Mouse (Mus musculus): Measurements from ENCODE around the gene Nav2. TPM values are rescaled to one million over a fixed set of nuclear protein-coding genes. Genes with fewer than 3 reads are reported as not detected.

Gene Nav2
- polyA plus RNA-seq, 1 experiment from 2014 or later = 6.0 TPM

DNA sequence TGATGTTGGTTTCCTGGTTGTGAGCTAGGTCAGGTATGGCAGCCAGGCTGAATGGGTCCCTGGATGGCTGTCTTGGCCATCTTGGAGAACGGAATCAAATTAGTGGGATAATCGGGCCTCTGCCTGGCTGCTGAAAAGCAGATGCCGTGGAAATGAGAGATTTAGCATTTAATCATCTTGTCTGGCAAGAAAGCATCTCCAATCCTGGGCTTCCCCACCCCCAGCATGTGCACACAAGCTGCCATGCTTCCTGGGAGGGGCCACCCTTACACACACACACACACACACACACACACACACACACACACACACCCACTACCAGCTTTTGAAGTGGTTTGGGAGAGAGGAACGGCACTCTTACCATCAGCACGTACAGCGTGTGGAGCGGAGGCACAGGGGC lies 506.6 kb downstream of the Nav2 start:
- no peaks in the 10 kb centered on the region for H3K4me1 ChIP-seq (replicated peaks; ENCODE audit: control insufficient read depth, insufficient read depth)
- no peaks in the 10 kb centered on the region for H3K36me3 ChIP-seq (ENCODE audit: control insufficient read depth, insufficient read depth, low read length)
- no peak overlapping the region for H3K27ac ChIP-seq (replicated peaks)
- ATAC-seq (ENCODE audit: low FRiP score, low TSS enrichment) (no peak), DNase-seq (ENCODE audit: low spot score) (no peak)
- no peaks in the 10 kb centered on the region for H3K9me3 ChIP-seq (ENCODE audit: control insufficient read depth, low read length)
- H3K9ac ChIP-seq (ENCODE audit: low read length) = no peak overlapping the region
- H3K27me3 ChIP-seq (ENCODE audit: control insufficient read depth, insufficient read depth, low read length) = no peaks in the 10 kb centered on the region
- TF ChIP-seq CTCF (IDR thresholded peaks at IDR 0.05; ENCODE audit: low read depth) (no peak), EP300 (optimal IDR thresholded peaks at IDR 0.05) (no peak)
- no peak overlapping the region for H3K4me2 ChIP-seq (replicated peaks; ENCODE audit: low read depth)
- H3K4me3 ChIP-seq (ENCODE audit: low read depth, low read length) = no peak overlapping the region
- 87% methylated on average over 7 of the region's 7 CpGs for WGBS

GRCm38 (mm10) chr7:49415716-49416115 lies 507.2 kb downstream of the Nav2 start:
- no peak overlapping the region for H3K4me3 ChIP-seq (ENCODE audit: low read depth, low read length)
- DNase-seq (ENCODE audit: low spot score) (no peak), ATAC-seq (ENCODE audit: low FRiP score, low TSS enrichment) (no peak)
- H3K27me3 ChIP-seq (ENCODE audit: control insufficient read depth, insufficient read depth, low read length) = no peaks in the 10 kb centered on the region
- H3K4me2 ChIP-seq (replicated peaks; ENCODE audit: low read depth) = no peak overlapping the region
- 94% methylated on average over 12 of the region's 12 CpGs for WGBS
- H3K4me1 ChIP-seq (replicated peaks; ENCODE audit: control insufficient read depth, insufficient read depth) = no peaks in the 10 kb centered on the region
- no peaks in the 10 kb centered on the region for H3K9me3 ChIP-seq (ENCODE audit: control insufficient read depth, low read length)
- no peak for TF ChIP-seq EP300 (optimal IDR thresholded peaks at IDR 0.05)
- TF ChIP-seq CTCF (IDR thresholded peaks at IDR 0.05; ENCODE audit: low read depth) = no peak
- H3K36me3 ChIP-seq (ENCODE audit: control insufficient read depth, insufficient read depth, low read length) = no peaks in the 10 kb centered on the region
- no peak overlapping the region for H3K27ac ChIP-seq (replicated peaks)
- H3K9ac ChIP-seq (ENCODE audit: low read length) = no peak overlapping the region

DNA sequence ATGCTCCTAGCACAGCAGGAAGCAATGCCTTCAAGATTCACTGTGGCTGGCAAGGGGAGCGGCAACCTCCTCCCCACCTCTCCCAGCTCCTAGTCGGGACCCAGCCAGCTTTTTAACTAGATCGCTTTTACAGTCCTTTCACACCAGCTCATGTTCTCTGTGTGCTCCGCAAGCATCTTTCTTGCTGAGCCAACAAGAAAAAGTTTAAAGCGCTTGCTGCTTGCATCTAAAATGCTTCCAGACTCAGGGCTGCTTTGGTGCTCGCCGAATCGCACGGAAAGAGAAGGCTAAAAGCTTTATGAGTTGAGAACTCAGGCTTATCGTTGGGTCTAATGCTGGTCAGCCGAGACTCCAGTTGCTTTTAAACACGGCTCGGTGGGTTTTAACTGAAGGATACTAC lies 510.3 kb downstream of the Nav2 start:
- TF ChIP-seq EP300 (optimal IDR thresholded peaks at IDR 0.05) = no peak
- TF ChIP-seq CTCF (IDR thresholded peaks at IDR 0.05; ENCODE audit: low read depth) = no peak
- H3K4me1 ChIP-seq (replicated peaks; ENCODE audit: control insufficient read depth, insufficient read depth) = no peaks in the 10 kb centered on the region
- H3K27ac ChIP-seq (replicated peaks) = no peak overlapping the region
- ATAC-seq (ENCODE audit: low FRiP score, low TSS enrichment) (no peak), DNase-seq (ENCODE audit: low spot score) (no peak)
- H3K27me3 ChIP-seq (ENCODE audit: control insufficient read depth, insufficient read depth, low read length) = no peaks in the 10 kb centered on the region
- H3K4me2 ChIP-seq (replicated peaks; ENCODE audit: low read depth) = no peak overlapping the region
- WGBS = 74% methylated on average over 13 of the region's 13 CpGs
- H3K4me3 ChIP-seq (ENCODE audit: low read depth, low read length) = no peak overlapping the region
- no peaks in the 10 kb centered on the region for H3K36me3 ChIP-seq (ENCODE audit: control insufficient read depth, insufficient read depth, low read length)
- no peak overlapping the region for H3K9ac ChIP-seq (ENCODE audit: low read length)
- no peaks in the 10 kb centered on the region for H3K9me3 ChIP-seq (ENCODE audit: control insufficient read depth, low read length)

GRCm38 (mm10) chr7:49420139-49420802 lies 511.8 kb downstream of the Nav2 start:
- Histone ChIP-seq H3K27me3 (ENCODE audit: control insufficient read depth, insufficient read depth, low read length) (no peaks in the 10 kb centered on the region), H3K4me1 (replicated peaks; ENCODE audit: control insufficient read depth, insufficient read depth) (no peaks in the 10 kb centered on the region), H3K27ac (replicated peaks) (no peak overlapping the region), H3K4me3 (ENCODE audit: low read depth, low read length) (no peak overlapping the region), H3K4me2 (replicated peaks; ENCODE audit: low read depth) (no peak overlapping the region), H3K9me3 (ENCODE audit: control insufficient read depth, low read length) (no peaks in the 10 kb centered on the region), H3K9ac (ENCODE audit: low read length) (no peak overlapping the region), H3K36me3 (ENCODE audit: control insufficient read depth, insufficient read depth, low read length) (no peaks in the 10 kb centered on the region)
- 80% methylated on average over 17 of the region's 17 CpGs for WGBS
- ATAC-seq (ENCODE audit: low FRiP score, low TSS enrichment) (no peak), DNase-seq (ENCODE audit: low spot score) (no peak)
- no peak for TF ChIP-seq EP300 (optimal IDR thresholded peaks at IDR 0.05)
- no peak for TF ChIP-seq CTCF (IDR thresholded peaks at IDR 0.05; ENCODE audit: low read depth)

DNA sequence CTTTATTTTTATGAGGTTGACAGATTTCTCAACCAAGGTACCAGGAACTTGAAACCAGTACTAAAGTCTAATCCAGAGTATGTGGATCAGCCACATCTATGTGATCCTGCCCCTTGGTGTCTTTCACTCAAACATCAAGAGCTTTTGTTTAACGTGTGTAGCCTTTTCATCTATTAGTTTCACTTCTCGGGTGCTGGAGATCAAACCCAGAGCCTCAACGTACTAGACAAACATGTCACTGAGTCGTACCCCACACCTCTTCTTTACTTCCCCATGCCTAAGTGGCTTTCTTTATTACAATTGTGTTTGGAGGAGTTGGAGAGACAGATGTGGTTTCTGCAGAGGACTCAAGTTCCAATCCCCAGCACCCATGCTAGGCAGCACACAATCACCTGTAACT lies 512.7 kb downstream of the Nav2 start:
- ATAC-seq (ENCODE audit: low FRiP score, low TSS enrichment) (no peak), DNase-seq (ENCODE audit: low spot score) (no peak)
- Histone ChIP-seq H3K36me3 (ENCODE audit: control insufficient read depth, insufficient read depth, low read length) (no peaks in the 10 kb centered on the region), H3K4me1 (replicated peaks; ENCODE audit: control insufficient read depth, insufficient read depth) (no peaks in the 10 kb centered on the region), H3K9me3 (ENCODE audit: control insufficient read depth, low read length) (no peaks in the 10 kb centered on the region), H3K4me2 (replicated peaks; ENCODE audit: low read depth) (no peak overlapping the region), H3K4me3 (ENCODE audit: low read depth, low read length) (no peak overlapping the region), H3K27me3 (ENCODE audit: control insufficient read depth, insufficient read depth, low read length) (no peaks in the 10 kb centered on the region), H3K27ac (replicated peaks) (no peak overlapping the region), H3K9ac (ENCODE audit: low read length) (no peak overlapping the region)
- 66% methylated on average over 4 of the region's 4 CpGs for WGBS
- TF ChIP-seq EP300 (optimal IDR thresholded peaks at IDR 0.05) (no peak), CTCF (IDR thresholded peaks at IDR 0.05; ENCODE audit: low read depth) (no peak)

- WGBS = 74% methylated on average over 6 of the region's 6 CpGs
- H3K27ac ChIP-seq (replicated peaks) = no peak overlapping the region
- H3K4me2 ChIP-seq (replicated peaks; ENCODE audit: low read depth) = no peak overlapping the region
- no peak overlapping the region for H3K4me3 ChIP-seq (ENCODE audit: low read depth, low read length)
- H3K9ac ChIP-seq (ENCODE audit: low read length) = no peak overlapping the region
- H3K9me3 ChIP-seq (ENCODE audit: control insufficient read depth, low read length) = no peaks in the 10 kb centered on the region
- no peaks in the 10 kb centered on the region for H3K36me3 ChIP-seq (ENCODE audit: control insufficient read depth, insufficient read depth, low read length)
- ATAC-seq (ENCODE audit: low FRiP score, low TSS enrichment) (no peak), DNase-seq (ENCODE audit: low spot score) (no peak)
- TF ChIP-seq EP300 (optimal IDR thresholded peaks at IDR 0.05) (no peak), CTCF (IDR thresholded peaks at IDR 0.05; ENCODE audit: low read depth) (no peak)
- no peaks in the 10 kb centered on the region for H3K4me1 ChIP-seq (replicated peaks; ENCODE audit: control insufficient read depth, insufficient read depth)
- no peaks in the 10 kb centered on the region for H3K27me3 ChIP-seq (ENCODE audit: control insufficient read depth, insufficient read depth, low read length)
Observed at GRCm38 (mm10) chr7:49423943-49424342, 515.4 kb downstream of the Nav2 start.
